Mouse (Mus musculus): Measurements from ENCODE around the gene Dnm1l. TPM values are rescaled to one million over a fixed set of nuclear protein-coding genes. Genes with fewer than 3 reads are reported as not detected.

Dnm1l gene
- polyA plus RNA-seq, 1 experiment from 2014 or later: 75.5 TPM

GRCm38 (mm10) chr16:16302369-16303137 lies 56.2 kb downstream of the Dnm1l start, which contains the start of gene Yars2:
Gene Yars2, plus strand, starts transcription at chr16:16302965.
- H3K36me3 ChIP-seq (ENCODE audit: control insufficient read depth, insufficient read depth, low read length): peaks cover 2% of the 10 kb centered on the region; the same call in 1 of the 2 replicates
- no peaks in the 10 kb centered on the region for H3K9me3 ChIP-seq (ENCODE audit: control insufficient read depth, low read length)
- peak within 1 kb of the TSS; percentile 81 for H3K27ac ChIP-seq (ENCODE audit: low read depth, low read length)
- H3K9ac ChIP-seq (ENCODE audit: low read length): peak within 1 kb of the TSS; percentile 88
- no peaks in the 10 kb centered on the region for H3K27me3 ChIP-seq (ENCODE audit: control insufficient read depth, insufficient read depth, low read length)
- DNase-seq (ENCODE audit: low spot score, missing footprints): peak; percentile 98
- peak within 1 kb of the TSS; percentile 96 for H3K4me3 ChIP-seq (ENCODE audit: low read depth, low read length)
- WGBS: under 1% methylated on average over 50 of the region's 50 CpGs
- ATAC-seq (ENCODE audit: low FRiP score): peak; percentile 99
- H3K4me1 ChIP-seq (ENCODE audit: control insufficient read depth, insufficient read depth, low read length): peaks cover 6% of the 10 kb centered on the region; the same call in 1 of the 2 replicates
- peak within 1 kb of the TSS; percentile 87 for H3K4me2 ChIP-seq

GRCm38 (mm10) chr16:16273752-16274151 lies 85.0 kb downstream of the Dnm1l start:
- no peaks in the 10 kb centered on the region for H3K36me3 ChIP-seq (ENCODE audit: control insufficient read depth, insufficient read depth, low read length)
- no peak for ATAC-seq (ENCODE audit: low FRiP score)
- H3K9ac ChIP-seq (ENCODE audit: low read length): no peak overlapping the region

GRCm38 (mm10) chr16:16272978-16273377 lies 85.8 kb downstream of the Dnm1l start:
- DNase-seq (ENCODE audit: low spot score, missing footprints) (no peak), ATAC-seq (ENCODE audit: low FRiP score) (no peak)
- WGBS: 59% methylated on average over 3 of the region's 3 CpGs

More at GRCm38 (mm10) chr16:16273752-16274151, 85.0 kb downstream of the Dnm1l start:
- H3K9me3 ChIP-seq (ENCODE audit: control insufficient read depth, low read length): no peaks in the 10 kb centered on the region
- H3K27ac ChIP-seq (ENCODE audit: low read depth, low read length): no peak overlapping the region
- H3K4me1 ChIP-seq (ENCODE audit: control insufficient read depth, insufficient read depth, low read length): no peaks in the 10 kb centered on the region
- H3K4me2 ChIP-seq: no peak overlapping the region
- DNase-seq (ENCODE audit: low spot score, missing footprints): no peak
- H3K27me3 ChIP-seq (ENCODE audit: control insufficient read depth, insufficient read depth, low read length): no peaks in the 10 kb centered on the region
- no peak overlapping the region for H3K4me3 ChIP-seq (ENCODE audit: low read depth, low read length)
- 89% methylated on average over 6 of the region's 6 CpGs for WGBS

GRCm38 (mm10) chr16:16262436-16262835 lies 96.3 kb downstream of the Dnm1l start:
- Histone ChIP-seq H3K9ac (ENCODE audit: low read length) (no peak overlapping the region), H3K4me2 (no peak overlapping the region), H3K27ac (ENCODE audit: low read depth, low read length) (no peak overlapping the region), H3K4me3 (ENCODE audit: low read depth, low read length) (no peak overlapping the region), H3K36me3 (ENCODE audit: control insufficient read depth, insufficient read depth, low read length) (no peaks in the 10 kb centered on the region), H3K27me3 (ENCODE audit: control insufficient read depth, insufficient read depth, low read length) (no peaks in the 10 kb centered on the region), H3K4me1 (ENCODE audit: control insufficient read depth, insufficient read depth, low read length) (no peaks in the 10 kb centered on the region), H3K9me3 (ENCODE audit: control insufficient read depth, low read length) (no peaks in the 10 kb centered on the region)
- no peak for ATAC-seq (ENCODE audit: low FRiP score)
- no peak for DNase-seq (ENCODE audit: low spot score, missing footprints)
- WGBS: 90% methylated on average over 3 of the region's 3 CpGs

More at GRCm38 (mm10) chr16:16272978-16273377, 85.8 kb downstream of the Dnm1l start:
- Histone ChIP-seq H3K4me1 (ENCODE audit: control insufficient read depth, insufficient read depth, low read length) (no peaks in the 10 kb centered on the region), H3K27ac (ENCODE audit: low read depth, low read length) (no peak overlapping the region), H3K9me3 (ENCODE audit: control insufficient read depth, low read length) (no peaks in the 10 kb centered on the region), H3K36me3 (ENCODE audit: control insufficient read depth, insufficient read depth, low read length) (no peaks in the 10 kb centered on the region), H3K9ac (ENCODE audit: low read length) (no peak overlapping the region), H3K27me3 (ENCODE audit: control insufficient read depth, insufficient read depth, low read length) (no peaks in the 10 kb centered on the region), H3K4me3 (ENCODE audit: low read depth, low read length) (no peak overlapping the region), H3K4me2 (no peak overlapping the region)

Other genes with a start within 250 kb of the Dnm1l start
- 4.2 and 5.5 TPM in 2 replicates for gene Pkp2, start 145.6 kb downstream of the Dnm1l start, polyA plus RNA-seq (2014; fragmentation: Nextera tagmentation; extraction: Ambion mirVana)
- 41.2 and 44.2 TPM in 2 replicates for gene Yars2, start 56.0 kb downstream of the Dnm1l start, polyA plus RNA-seq (2014; fragmentation: Nextera tagmentation; extraction: Ambion mirVana)
- gene Fgd4, start 241.6 kb upstream of the Dnm1l start, polyA plus RNA-seq (2014; fragmentation: Nextera tagmentation; extraction: Ambion mirVana): 15.9 and 20.9 TPM in 2 replicates

All from midbrain, embryonic 11.5 days (tissue).